Mouse (Mus musculus) liver, adult 2 months (tissue): Measurements from ENCODE around the gene Slx4. TPM values are rescaled to one million over a fixed set of nuclear protein-coding genes. Genes with fewer than 3 reads are reported as not detected.

Experiments used
- DNase-seq: peaks from one replicate; pipeline ENCODE4 v3.0.0-alpha.2; 2011; ENCODE audit warnings: low read depth, low spot score; ENCODE audit errors: extremely low read depth
- H3K27ac ChIP-seq: fragments of 200-500 bp; replicated peaks from 2 replicates; pipeline ENCODE4 v1.5.1; 2012; ENCODE audit warnings: low read depth, mild to moderate bottlenecking, control low read depth, inconsistent platforms, low read length; ENCODE audit not compliant: insufficient read depth
- H3K27me3 ChIP-seq: fragments of 200-500 bp; 2 replicates; pipeline ENCODE4 v1.6.1; 2012; ENCODE audit warnings: mild to moderate bottlenecking, moderate library complexity, low read length, inconsistent platforms; ENCODE audit not compliant: control insufficient read depth, insufficient read depth
- H3K36me3 ChIP-seq: fragments of 200-500 bp; 2 replicates; pipeline ENCODE4 v1.6.1; 2012; ENCODE audit warnings: low read length, inconsistent platforms; ENCODE audit not compliant: control insufficient read depth, insufficient read depth
- H3K4me1 ChIP-seq: fragments of 200-500 bp; 2 replicates; pipeline ENCODE4 v1.6.1; 2011; ENCODE audit warnings: low read length; ENCODE audit not compliant: control insufficient read depth, insufficient read depth
- H3K4me3 ChIP-seq: fragments of 200-500 bp; 2 replicates; pipeline ENCODE4 v1.5.1; 2011; ENCODE audit warnings: low read depth, mild to moderate bottlenecking, control low read depth, low read length, moderate library complexity; ENCODE audit not compliant: insufficient read depth
- H3K79me2 ChIP-seq: fragments of 200-500 bp; 2 replicates; pipeline ENCODE4 v1.6.1; 2012; ENCODE audit warnings: inconsistent platforms, mild to moderate bottlenecking, low read length, moderate library complexity; ENCODE audit not compliant: control insufficient read depth, insufficient read depth
- H3K9ac ChIP-seq: fragments of 200-500 bp; 2 replicates; pipeline ENCODE4 v1.6.1; 2012; ENCODE audit warnings: low read depth, mild to moderate bottlenecking, control low read depth, inconsistent platforms, low read length
- CTCF ChIP-seq: fragments of 200-500 bp; IDR thresholded peaks from 2 replicates; pipeline ENCODE4 v1.5.1; 2011; ENCODE audit warnings: low read depth, low read length, control low read depth
- POLR2A ChIP-seq: fragments of 200-500 bp; IDR thresholded peaks from 2 replicates; pipeline ENCODE4 v1.6.1; 2011; ENCODE audit warnings: low read length, control low read depth; ENCODE audit not compliant: insufficient read depth; ENCODE audit errors: extremely low read depth
- WGBS: fragments of 180-500 bp; shearing (Covaris S2); methylation state at CpG from one replicate; pipeline ENCODE4 v1.1.7; 2018; 5-methylcytosine and 5-hydroxymethylcytosine counted together
- polyA plus RNA-seq: library from polyadenylated mRNA; depleted of rRNA; stranded (reverse); fragments of >200 nt; gene quantifications from 2 replicates; pipeline ENCODE4 v1.2.3, GENCODE M21; 2012
- total RNA-seq: library from RNA; depleted of rRNA; stranded (reverse); fragments of >200 nt; gene quantifications from 2 replicates; pipeline ENCODE4 v1.2.3, GENCODE M21; 2014

Slx4 gene
- total and polyA plus RNA-seq, 2 experiments: 2.6 to 6.6 TPM

GRCm38 (mm10) chr16:4031441-4032274 is 28.1 kb upstream of the Slx4 start:
- H3K4me3 ChIP-seq: no peak overlapping the region
- H3K27ac ChIP-seq: peak overlapping the region; percentile 54; the same call in 1 of the 2 replicates
- peak; percentile 75 for DNase-seq
- H3K27me3 ChIP-seq: no peaks in the 10 kb centered on the region
- WGBS: 44% methylated on average over 5 of the region's 6 CpGs
- no peak overlapping the region for H3K9ac ChIP-seq
- no peaks in the 10 kb centered on the region for H3K36me3 ChIP-seq
- TF ChIP-seq CTCF: no peak
- no peak for TF ChIP-seq POLR2A
- no peaks in the 10 kb centered on the region for H3K79me2 ChIP-seq
- peaks cover 11% of the 10 kb centered on the region for H3K4me1 ChIP-seq

DNA sequence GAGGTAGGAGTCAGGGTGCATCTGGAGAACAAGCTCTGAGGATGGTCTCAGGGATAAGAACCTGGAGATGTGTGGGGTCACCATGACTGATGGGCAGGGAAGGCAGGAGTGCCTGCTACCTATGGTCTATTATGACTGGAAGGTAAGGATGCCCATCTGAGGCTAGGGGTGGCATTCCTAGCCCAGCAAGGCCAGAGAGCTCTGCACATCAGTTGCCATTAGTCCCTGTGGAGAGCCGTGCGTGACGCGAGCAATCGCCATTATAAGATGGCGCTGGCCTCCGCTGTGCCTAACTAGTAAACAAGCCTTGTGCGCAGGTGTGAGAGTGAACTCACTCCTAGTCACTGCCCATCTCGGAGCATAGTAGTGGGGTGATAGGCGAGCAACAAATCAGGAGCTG is 26.9 kb upstream of the Slx4 start:
- H3K27ac ChIP-seq: no peak overlapping the region
- 96% methylated on average over 10 of the region's 10 CpGs for WGBS
- H3K9ac ChIP-seq: no peak overlapping the region
- no peak for TF ChIP-seq CTCF
- no peak for TF ChIP-seq POLR2A
- no peaks in the 10 kb centered on the region for H3K36me3 ChIP-seq
- no peak overlapping the region for H3K4me3 ChIP-seq
- H3K79me2 ChIP-seq: no peaks in the 10 kb centered on the region
- peaks cover 11% of the 10 kb centered on the region for H3K4me1 ChIP-seq
- DNase-seq: no peak
- no peaks in the 10 kb centered on the region for H3K27me3 ChIP-seq

- H3K9ac ChIP-seq: no peak overlapping the region
These were observed 25.8 kb upstream of the Slx4 start for GRCm38 (mm10) chr16:4029371-4029841.

GRCm38 (mm10) chr16:4027211-4027610 is 23.6 kb upstream of the Slx4 start:
- no peak for TF ChIP-seq POLR2A
- no peak for TF ChIP-seq CTCF
- Histone ChIP-seq H3K9ac (no peak overlapping the region), H3K27me3 (no peaks in the 10 kb centered on the region), H3K36me3 (no peaks in the 10 kb centered on the region), H3K4me3 (no peak overlapping the region), H3K27ac (no peak overlapping the region), H3K4me1 (peaks cover 3% of the 10 kb centered on the region), H3K79me2 (no peaks in the 10 kb centered on the region)
- WGBS: 77% methylated on average over 3 of the region's 3 CpGs
- DNase-seq: no peak

More at GRCm38 (mm10) chr16:4029371-4029841, 25.8 kb upstream of the Slx4 start:
- no peak overlapping the region for H3K4me3 ChIP-seq
- 76% methylated on average over 5 of the region's 5 CpGs for WGBS
- no peaks in the 10 kb centered on the region for H3K79me2 ChIP-seq
- peaks cover 7% of the 10 kb centered on the region for H3K4me1 ChIP-seq
- peak; percentile 59 for DNase-seq
- no peaks in the 10 kb centered on the region for H3K36me3 ChIP-seq
- H3K27ac ChIP-seq: no peak overlapping the region
- H3K27me3 ChIP-seq: no peaks in the 10 kb centered on the region
- TF ChIP-seq CTCF: no peak
- TF ChIP-seq POLR2A: no peak

- H3K4me1 ChIP-seq: peaks cover 2% of the 10 kb centered on the region
- no peak overlapping the region for H3K27ac ChIP-seq
- no peaks in the 10 kb centered on the region for H3K79me2 ChIP-seq
- H3K9ac ChIP-seq: no peak overlapping the region
- H3K27me3 ChIP-seq: no peaks in the 10 kb centered on the region
- TF ChIP-seq POLR2A (no peak), CTCF (no peak)
- WGBS: 49% methylated on average over 1 of the region's 1 CpGs
- no peak for DNase-seq
- no peak overlapping the region for H3K4me3 ChIP-seq
- no peaks in the 10 kb centered on the region for H3K36me3 ChIP-seq
These were observed 23.1 kb upstream of the Slx4 start for GRCm38 (mm10) chr16:4026672-4027071.

DNA sequence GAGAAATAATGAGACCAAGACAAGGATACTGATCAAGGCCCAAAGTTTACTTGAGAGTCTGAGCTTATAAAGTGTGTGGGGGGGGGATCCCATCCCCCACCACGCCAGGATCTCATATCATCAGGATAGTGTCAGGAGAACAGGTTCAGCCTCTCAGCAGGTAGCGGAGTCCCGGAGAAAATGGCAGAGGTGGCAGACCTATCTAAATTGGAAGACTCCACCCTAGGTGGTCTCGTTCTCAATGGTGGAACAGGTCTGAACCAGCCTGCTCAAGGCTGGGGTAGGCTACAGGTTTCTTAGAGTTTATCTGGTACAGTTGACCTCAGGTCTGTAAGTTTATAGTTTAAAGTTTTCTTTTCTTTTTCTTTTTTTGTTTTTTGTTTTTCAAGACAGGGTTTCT is 19.1 kb upstream of the Slx4 start:
- no peak for TF ChIP-seq POLR2A
- TF ChIP-seq CTCF: no peak
- WGBS: 82% methylated on average over 4 of the region's 4 CpGs
- no peaks in the 10 kb centered on the region for H3K27me3 ChIP-seq
- H3K36me3 ChIP-seq: no peaks in the 10 kb centered on the region
- no peak overlapping the region for H3K9ac ChIP-seq
- H3K27ac ChIP-seq: no peak overlapping the region
- H3K79me2 ChIP-seq: no peaks in the 10 kb centered on the region
- H3K4me1 ChIP-seq: no peaks in the 10 kb centered on the region
- DNase-seq: no peak
- H3K4me3 ChIP-seq: no peak overlapping the region
